Mouse (Mus musculus) right cerebral cortex, postnatal 10 days (tissue): ENCODE measurements around the gene Ccdc85c.

Experiments used
- DNase-seq, 2 experiments: peaks; one replicate each; pipeline ENCODE4 v3.0.0; 2021; ENCODE audit warnings: low spot score in 2 of 2

Gene Ccdc85c

DNA sequence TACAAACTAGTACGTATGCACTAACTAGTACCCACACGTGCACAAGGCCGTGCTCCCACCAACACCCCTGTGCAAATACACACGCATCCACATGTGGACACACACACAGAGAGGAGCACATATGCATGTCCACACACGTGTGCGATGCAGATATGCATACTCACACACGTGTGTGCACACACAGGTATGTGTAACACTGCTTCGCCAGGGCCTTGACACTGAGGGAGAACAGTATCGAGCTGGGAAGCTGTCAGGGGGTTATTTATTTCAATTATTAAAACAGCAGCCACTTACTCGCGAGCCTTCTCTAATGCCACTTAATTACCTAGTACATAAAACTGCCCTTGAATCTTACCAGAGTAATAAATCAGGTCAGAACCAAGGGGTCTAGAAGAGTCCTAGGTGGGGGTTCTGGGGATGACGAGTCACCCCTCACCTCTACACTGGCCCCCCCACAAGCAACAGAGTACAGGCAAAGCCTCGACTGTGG lies 34.8 kb downstream of the Ccdc85c start:
- DNase-seq, result no peak

DNA sequence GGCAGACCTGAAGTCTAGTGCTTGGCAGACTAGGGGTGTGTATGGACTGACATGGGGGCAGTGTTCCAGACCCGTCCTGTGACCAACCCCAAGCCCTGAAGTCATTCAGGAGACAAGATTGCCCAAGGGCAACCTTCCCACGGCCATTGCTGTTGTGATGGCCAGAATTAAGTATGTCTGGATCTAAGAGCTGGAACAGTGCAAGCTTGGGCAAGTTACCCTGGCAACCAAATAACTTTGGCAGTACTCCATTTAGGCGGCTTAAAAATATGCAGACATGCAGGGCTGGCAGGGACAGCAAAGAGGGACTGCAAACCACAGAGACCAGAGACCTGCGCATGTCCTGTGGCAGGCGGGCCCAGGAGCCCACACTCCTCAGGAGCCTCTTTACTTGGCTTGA lies 35.8 kb downstream of the Ccdc85c start:
- DNase-seq, result peak; percentile 85 to 91

DNA sequence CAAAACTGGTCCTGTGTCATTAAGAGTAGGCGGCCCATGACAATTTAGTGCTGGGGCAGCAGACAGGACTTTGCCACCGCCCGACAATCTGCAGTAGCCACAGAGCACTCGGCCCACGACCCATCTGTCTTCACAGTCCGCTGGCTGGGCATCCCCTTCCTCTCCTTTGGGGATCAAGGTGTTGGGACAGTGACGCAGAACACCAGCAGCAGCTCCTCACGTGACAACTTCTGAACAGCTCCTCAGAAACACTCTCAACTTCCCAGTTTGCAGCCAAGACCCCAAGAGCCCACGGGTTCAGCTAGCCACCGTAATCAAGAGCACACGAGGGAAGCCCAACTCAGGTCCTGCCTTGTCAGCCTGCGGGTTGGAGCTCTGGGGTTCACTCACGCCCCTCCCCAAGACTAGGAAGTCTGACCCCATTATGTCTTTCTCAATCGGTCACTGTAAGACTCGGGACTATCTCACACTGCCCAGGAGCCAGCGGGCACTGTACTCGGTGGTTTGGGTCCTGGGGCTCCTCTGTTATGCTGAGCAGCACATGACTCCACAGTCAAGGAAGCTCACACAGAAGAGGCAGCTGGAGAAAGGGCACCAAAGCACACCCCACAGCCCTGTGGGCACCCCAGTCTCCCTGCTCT lies 36.7 kb downstream of the Ccdc85c start:
- DNase-seq, result no peak

DNA sequence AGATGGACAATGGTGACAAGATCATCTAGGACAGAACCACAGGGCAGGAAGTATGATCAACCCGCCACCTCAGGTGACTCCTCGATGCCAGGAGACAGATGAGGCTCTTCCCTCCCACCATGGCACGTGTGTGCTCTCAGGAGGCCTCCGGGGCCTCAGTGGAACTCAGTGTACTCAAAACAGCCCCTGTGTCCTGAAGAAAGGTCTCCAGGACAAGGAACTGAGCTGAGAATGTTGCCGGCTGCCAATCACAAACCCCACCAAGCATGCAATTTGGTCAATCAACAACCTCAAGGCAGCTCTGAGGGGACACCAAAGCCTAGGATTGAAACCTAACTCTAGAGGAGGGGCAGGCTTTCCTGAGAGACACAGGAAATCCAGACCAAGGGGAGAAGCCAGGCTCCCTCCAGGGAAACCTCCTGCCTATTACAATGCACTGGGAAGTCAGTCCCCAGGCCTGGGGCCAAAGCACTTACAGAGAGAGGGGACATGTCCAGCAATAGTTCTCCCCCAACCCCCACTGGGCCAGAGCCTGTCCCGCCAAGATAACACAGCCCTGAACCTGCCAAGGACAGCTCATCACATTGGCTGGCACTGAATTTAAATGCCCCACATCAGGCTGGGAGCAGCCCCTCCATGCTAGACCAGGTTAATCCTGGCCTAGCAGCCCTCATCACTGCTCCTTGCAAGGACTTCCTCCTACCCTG lies 37.8 kb downstream of the Ccdc85c start:
- DNase-seq, result no peak

DNA sequence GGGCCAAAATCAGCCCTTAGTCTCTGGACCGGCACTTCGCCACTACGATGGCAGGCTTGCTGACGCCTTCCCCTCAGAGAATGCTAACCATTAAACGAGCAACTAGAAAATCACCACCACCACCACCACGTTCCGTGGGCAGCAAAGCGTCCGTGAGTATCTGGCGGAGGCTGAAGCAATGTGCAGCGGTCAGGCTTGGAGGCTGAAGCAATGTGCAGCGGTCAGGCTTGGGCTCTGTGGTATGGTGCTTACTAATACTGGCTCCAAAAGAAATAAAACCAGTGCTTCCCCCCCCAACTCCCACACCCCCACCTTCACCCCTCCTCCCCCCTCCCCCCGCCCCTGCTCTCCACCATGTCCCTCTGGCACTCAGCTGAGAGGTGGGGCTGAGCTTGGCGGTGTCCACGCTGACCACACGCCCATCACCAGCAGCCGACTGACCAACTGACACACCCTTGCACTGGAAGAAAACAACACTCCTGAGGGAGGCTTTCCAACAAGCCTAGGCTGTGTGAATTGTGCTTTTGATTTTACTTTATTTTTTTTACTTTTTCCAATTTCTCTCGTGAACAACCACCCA lies 39.2 kb downstream of the Ccdc85c start:
- no peak for DNase-seq

DNA sequence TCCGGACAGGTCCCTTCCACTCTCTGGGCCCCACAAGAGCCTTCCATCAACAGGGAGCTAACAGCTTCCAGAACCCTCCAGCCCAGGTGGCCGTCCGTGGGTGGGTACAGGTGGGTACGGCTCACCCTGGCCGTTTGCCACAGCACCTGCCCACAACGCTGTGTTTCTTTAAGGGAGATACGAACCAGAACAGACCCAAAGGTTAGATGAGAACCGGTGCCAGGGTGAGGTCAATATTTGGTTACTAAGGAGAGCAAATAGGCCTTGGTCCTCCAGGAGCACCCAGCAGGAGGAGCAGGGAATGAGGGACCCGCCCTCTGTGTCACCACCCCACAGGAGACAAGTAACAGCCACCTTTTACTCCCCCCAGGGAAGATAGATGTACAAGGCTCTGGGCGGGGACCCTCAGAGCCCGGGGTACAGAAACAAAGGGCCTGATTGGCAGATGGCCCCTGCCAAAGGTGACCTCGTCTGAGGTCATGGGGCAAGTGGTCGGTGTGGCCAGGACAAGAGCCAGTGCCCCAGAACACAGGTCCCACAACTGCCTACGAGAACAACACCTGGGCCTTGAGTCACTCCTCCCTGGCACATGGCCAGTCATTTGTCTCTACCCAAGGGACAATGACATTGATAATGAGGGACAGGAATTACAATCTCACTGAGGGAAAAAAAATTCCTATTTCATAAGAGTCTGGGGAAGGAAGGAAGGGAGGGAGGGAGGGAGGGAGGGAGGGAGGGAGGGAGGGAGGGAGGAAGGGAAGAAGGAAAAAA lies 40.2 kb downstream of the Ccdc85c start:
- no peak for DNase-seq

DNA sequence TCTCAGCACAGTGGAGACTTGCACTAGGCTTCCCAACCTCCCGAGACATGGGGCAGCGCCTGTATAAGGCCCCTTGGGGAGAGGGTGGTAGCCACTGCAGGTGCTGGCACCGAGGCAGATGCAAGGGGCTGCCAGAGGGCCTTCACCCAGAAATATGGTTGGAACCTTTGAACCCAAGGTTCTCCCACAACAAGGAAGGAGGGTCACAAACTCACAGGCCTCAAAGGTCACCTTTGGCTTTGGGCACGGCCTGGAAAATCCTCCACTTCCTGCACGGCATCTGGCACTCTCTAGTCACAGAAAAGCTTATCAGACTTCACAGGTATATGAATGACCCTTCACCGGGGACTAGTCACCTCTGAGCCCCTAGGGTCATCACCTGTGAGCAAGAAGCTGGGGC lies 41.5 kb downstream of the Ccdc85c start:
- DNase-seq, result no peak

DNA sequence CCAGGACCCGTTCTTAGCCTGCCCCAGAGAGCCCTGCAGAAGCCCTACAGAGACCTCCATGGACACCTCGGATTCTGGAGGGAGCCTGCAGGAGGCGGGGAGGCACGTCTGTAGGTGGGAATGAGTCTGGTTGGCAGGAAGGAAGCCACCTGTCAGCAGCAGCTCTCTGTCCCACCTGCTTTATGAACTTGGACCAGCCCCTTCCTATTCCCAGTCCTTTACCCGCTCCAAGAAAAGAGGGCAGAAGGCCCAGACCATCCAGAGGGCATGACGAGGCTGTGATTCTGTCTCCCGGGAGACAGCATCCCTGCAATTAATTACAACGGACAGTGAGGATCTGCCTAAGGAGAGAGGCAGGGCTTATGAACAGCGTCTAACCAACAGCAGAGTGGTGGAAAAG lies 43.3 kb downstream of the Ccdc85c start:
- no peak for DNase-seq

DNA sequence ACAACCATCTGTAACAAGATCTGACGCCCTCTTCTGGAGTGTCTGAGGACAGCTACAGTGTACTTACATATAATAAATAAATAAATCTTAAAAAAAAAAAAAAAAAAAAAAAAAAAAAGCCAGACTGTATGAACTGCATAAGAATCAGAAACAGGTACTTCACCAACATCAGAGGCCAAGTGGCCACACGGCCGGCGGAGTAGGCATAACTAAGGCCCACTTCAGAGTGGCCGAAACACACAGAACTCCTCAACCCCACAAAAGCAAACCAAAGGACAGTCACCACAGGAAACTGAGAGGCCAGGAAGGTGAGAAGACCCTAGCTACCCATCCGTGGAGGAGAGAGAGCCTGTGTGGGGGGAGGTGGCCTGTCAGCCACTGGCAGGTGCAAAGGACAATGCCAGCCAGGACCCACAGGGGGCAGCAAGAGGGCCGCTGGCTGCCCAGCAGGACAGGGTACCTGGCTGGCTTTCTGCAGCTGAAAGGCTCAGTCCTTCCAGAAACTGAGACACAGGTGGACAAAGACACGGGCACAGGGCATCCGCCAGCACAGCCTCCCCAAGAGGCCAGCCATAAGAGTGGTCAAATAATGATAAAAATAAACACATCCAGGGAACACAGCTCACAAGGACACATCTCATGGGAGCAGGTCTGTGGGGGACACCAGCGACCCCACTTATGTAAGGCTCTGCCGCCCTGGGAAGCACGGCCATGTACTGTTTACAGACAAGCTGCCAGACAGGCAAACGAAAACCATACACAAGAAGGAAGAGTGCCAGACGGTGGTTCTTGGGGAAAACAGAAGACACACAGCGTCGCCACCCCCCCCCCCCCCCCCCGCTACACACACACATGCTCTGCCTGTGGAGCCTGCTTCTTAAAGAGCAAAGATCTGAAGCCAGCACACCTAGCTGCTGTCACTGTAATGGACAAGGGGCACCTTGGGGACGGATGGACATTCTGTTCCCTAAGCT lies 44.1 kb downstream of the Ccdc85c start:
- no peak for DNase-seq

DNA sequence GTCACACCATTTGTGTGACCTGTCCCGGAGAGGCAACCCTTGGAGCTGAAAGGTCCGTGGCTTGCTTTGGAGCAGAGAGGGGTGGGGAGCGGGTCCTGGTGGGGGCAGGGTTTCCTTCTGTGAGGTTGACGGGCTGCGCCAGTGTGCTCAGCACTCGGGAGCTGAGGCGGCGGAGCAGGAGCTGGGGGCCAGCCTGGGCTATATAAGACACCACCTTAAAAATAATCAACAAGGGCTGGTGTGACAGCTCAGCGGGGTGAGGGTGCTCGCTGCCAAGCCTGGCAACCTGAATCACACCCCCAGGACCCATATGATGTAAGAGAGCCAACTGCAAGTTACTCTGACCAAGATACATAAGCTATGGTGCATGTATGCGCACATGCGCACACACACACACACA lies 45.1 kb downstream of the Ccdc85c start:
- no peak for DNase-seq

DNA sequence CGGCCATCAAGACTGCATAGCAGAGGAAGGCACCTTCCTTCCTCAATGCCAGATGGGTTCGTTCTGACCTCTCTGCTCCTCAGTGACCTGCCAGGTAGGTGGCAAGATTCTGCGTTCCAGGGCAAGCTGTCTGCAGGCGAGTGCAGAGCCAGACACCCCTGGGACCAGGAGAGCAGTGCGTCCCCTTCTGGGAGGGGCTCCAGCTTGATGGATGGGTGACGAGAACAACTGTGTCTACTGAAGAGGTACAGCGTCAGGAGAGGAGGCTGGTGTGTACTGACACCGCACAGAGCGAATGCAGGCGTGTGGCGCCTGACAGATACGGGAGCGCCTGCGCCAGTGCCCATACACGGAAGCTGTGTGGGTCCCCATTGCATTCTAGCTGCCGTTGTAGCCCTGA lies 47.7 kb downstream of the Ccdc85c start:
- no peak for DNase-seq

DNA sequence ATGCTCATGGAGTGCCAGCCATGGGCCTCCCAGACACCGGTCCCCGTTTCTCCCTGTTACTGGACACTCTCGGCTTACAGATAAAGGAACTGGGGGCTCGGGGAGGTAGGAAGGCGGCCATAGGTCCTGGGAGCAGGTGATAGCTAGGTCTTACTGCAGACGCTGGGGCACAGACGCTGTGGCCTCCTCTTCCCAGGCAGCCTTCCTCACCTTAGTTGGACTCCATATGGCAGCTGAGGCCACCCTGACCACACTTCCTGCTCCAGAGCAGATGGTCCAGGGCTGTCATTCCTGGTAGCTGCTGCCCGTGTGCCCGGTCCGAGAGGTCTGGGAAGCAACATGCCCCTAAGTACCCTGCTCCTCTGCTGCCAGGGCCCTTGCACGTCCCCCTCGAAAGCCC lies 48.3 kb downstream of the Ccdc85c start:
- no peak for DNase-seq

DNA sequence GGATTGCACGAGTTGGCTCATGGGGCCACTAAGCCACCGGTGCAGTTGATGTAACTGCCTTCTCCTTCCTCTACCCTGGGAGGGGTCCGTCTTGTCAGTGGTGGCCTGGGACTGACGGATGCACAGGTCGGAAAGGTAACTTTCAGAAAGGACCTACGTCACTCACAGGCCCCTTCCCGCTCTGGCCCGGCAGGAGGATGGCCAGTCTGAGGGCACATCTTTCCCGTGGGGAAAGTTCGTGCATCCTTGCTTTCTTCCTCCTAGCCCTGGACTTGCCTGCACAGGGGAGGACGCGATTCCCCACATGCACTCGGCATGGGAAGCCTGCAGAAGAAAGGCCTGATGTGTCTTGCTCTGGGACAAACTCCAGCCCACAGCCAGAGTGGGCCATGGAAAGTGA lies 49.0 kb downstream of the Ccdc85c start:
- DNase-seq, result no peak

DNA sequence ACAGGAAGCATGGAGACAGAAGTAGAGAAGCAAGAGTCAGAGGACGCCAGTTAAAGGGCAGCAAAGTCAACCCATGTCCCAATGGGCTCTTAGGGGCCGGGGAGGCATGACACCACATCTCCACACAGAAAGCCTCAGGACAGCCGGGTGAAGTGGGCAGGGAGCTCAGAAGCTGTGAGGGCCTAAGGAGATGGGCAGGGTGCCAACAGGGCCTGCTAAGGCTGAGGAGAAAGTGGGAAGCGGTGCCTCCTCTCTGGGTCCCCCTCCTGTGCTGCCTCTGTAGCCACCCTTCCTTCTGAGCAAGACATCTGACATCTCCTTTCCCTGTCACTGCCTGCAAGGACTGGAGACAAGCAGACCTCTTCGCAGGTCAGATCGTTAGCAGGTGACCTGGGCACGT lies 49.4 kb downstream of the Ccdc85c start:
- DNase-seq, result peak; percentile 64 to 67

DNA sequence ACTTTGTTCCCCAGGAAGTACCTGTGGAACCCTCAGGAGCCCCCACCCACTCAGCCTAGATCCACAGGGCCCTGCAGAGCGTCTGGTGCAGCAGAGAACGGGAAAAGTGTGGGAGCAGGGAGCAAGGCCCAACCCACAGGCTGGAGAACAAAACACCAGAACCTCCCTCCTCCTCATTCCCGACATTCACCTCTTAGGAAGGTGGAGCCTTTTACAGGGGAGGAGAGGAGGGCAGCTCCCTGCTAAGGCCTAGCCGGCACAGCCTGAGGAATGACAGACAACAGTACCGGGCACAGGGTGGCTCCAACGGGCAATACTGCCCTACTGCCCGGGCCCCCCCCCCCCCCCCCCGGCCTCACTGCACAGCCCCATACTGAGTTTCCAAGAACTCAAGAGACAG lies 51.9 kb downstream of the Ccdc85c start:
- no peak for DNase-seq

DNA sequence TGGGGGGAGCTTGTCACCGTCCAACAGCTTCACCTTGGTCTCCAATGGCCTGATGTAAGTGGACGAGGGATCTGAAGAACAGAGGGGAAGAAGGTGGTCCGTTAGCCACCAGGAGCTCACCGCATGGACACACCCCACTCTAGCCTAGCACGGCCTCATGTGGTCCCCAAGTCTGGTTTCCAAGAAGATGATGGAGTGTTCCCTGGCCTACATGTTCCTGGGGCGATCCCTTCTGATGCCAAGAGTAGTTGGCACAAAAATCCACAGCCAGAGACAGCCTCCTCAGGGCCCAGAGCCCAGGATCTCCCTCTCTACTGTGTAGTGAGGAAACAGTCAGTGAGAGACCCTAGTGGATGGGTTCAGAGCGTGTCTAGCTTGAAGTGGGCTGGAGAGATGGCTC lies 53.5 kb downstream of the Ccdc85c start:
- no peak for DNase-seq

DNA sequence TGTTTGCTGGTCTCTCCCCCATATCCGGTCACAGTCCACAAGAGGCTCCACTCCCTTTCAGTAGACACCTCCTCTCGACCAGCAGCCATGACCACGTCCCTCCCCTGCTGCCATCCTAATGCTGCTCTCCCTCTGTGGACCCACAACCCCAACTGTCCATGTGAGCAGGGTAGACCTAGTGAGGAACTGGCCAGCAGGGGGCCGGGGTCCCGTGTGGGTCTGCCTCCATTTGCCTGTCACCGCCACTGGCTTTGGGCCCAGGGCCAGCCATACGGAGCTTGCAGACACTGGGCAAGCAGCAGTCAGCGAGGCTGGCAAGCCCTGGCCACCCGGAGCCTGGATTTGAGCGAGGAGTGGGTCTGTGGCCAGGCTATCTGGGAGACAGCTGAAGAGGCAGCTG lies 54.0 kb downstream of the Ccdc85c start:
- DNase-seq, result peak; percentile 67 to 71

DNA sequence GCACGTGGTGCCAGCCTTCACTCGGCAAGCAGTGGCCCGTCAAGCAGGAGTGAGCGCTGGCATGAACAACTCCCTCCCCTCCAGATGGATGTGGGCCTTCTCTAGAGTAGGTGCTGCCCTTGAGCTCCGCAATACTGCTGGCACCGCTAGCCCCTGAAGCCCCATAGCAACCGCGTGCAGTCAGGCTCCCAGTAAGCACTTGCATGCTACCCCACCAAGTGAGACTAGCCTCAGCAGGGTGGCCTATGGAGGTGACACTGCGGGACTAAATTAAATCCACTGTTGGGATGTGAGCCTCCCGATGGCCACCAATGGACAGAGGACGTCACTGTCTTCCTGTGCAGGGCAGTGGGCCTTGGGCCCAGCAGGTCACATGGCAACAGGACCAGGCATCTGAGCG lies 54.6 kb downstream of the Ccdc85c start:
- DNase-seq, result no peak

DNA sequence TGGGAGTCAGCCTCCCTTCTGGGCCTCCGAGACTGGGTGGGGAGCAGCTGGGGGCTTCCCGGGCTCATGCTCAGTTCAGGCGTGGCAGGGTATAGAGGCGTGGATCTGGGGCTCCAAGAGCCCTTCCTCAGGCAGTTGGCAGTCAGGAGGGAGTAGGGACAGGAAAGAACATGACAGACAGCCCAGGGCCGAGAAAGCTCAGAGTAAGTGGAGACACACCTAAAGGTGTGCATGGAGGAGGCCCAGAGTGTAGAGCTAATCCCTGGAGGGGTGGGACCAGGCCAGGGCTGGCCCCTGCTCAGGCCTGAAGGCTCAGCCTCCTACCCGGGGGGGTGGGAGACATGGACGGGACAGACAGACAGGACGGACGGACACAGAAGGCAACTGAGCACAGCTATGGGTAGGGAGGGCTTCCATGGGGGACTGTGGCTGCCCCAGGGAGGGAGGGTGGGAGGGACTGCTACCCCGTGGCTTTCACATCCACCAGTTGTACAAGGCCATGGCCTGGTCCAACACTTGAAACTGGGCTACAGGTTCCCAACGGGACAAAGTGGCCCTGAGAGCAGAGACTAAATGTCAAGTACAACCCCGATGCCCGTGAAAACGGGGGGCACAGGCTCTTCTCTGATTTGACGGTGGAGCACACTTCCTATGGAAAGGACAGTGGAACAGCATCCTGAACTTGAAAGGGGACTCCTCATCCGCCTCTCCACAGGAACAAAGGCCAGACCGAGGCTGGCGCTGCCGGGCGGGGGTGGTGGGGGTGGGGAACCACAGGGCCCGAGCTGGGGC lies 55.2 kb downstream of the Ccdc85c start:
- DNase-seq, result no peak

DNA sequence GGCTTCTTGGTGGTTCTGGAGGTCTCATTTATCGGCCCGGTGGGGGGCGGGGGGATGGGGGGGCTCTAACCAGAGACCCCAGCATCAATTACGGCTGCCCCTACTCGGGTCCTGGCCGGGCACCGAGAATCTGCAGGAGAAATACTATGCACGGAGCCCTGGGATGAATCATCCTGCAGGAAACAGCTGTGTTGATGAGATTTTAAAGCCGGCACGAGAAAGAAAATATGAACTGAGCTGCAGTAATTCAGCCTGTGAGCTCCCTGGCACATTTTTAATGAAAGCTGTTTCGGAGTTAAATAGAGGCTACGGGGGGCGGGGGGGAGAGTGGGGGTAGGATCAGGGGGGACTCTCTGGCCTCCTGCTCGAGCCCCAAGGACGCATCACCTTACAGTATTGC lies 56.1 kb downstream of the Ccdc85c start:
- no peak for DNase-seq
